Mouse (Mus musculus) ES-Bruce4 (cell line): ENCODE results near the gene Ddit4.

ENCODE experiments used
- EP300 ChIP-seq: IDR thresholded peaks from 2 replicates; pipeline ENCODE4 v1.6.1; 2011; ENCODE audit warnings: low read depth, low read length; ENCODE audit not compliant: insufficient read depth
- POLR2A ChIP-seq: IDR thresholded peaks from one replicate; pipeline ENCODE4 v1.8.1; 2011; ENCODE audit warnings: low read length; ENCODE audit not compliant: insufficient read depth

GRCm38 (mm10) chr10:59907695-59908299 is 43.8 kb downstream of the Ddit4 start:
- TF ChIP-seq POLR2A (no peak), EP300 (peak; percentile 52)
